Mouse (Mus musculus) myocyte (in vitro differentiated cells): ENCODE results near the gene Mrps26. TPM values are rescaled to one million over a fixed set of nuclear protein-coding genes. Genes with fewer than 3 reads are reported as not detected.

Experiments used
- H3K27me3 ChIP-seq: one replicate; pipeline ENCODE4 v1.6.1; 2011; ENCODE audit not compliant: control insufficient read depth, insufficient read depth, insufficient read length
- H3K36me3 ChIP-seq: one replicate; pipeline ENCODE4 v1.6.1; 2011; ENCODE audit not compliant: control insufficient read depth, insufficient read depth
- H3K4me2 ChIP-seq: one replicate; pipeline ENCODE4 v1.6.1; 2011; ENCODE audit warnings: low read depth, control low read depth
- H3K4me3 ChIP-seq: one replicate; pipeline ENCODE4 v1.5.1; 2011; ENCODE audit warnings: mild to moderate bottlenecking, control low read depth, moderate library complexity
- H3K79me2 ChIP-seq: one replicate; pipeline ENCODE4 v1.6.1; 2011; ENCODE audit not compliant: control insufficient read depth, insufficient read depth
- H3ac ChIP-seq: one replicate; pipeline ENCODE4 v1.6.1; 2011; ENCODE audit not compliant: control insufficient read depth, insufficient read length
- CEBPB ChIP-seq: IDR thresholded peaks from 2 replicates; pipeline ENCODE4 v1.6.1; 2011; ENCODE audit warnings: mild to moderate bottlenecking, moderate library complexity; ENCODE audit not compliant: poor library complexity, insufficient read depth, severe bottlenecking
- E2F4 ChIP-seq: IDR thresholded peaks from one replicate; pipeline ENCODE4 v1.6.1; 2011; ENCODE audit warnings: mild to moderate bottlenecking, control low read depth, moderate library complexity; ENCODE audit not compliant: insufficient read depth
- MAX ChIP-seq: IDR thresholded peaks from one replicate; pipeline ENCODE4 v1.6.1; 2011; ENCODE audit warnings: low read depth, mild to moderate bottlenecking, control low read depth
- MYOD1 ChIP-seq, 3 experiments: IDR thresholded peaks; one replicate each; pipeline ENCODE4 v1.6.1; 2011; ENCODE audit warnings: control low read depth in 2 of 3, low read depth in 2 of 3, mild to moderate bottlenecking in 2 of 3, moderate library complexity in 1 of 3; ENCODE audit not compliant: insufficient read length in 2 of 3, control insufficient read depth in 1 of 3
- MYOG ChIP-seq, 3 experiments: IDR thresholded peaks; one replicate each; pipeline ENCODE4 v1.6.1; 2011; ENCODE audit warnings: control low read depth in 2 of 3, low read depth in 2 of 3, mild to moderate bottlenecking in 2 of 3; ENCODE audit not compliant: insufficient read length in 2 of 3, control insufficient read depth in 1 of 3, insufficient read depth in 1 of 3
- POLR2A ChIP-seq: IDR thresholded peaks from one replicate; pipeline ENCODE4 v1.6.1; 2011; ENCODE audit warnings: low read depth, mild to moderate bottlenecking, control low read depth, moderate library complexity; ENCODE audit not compliant: insufficient read length
- POLR2AphosphoS2 ChIP-seq: IDR thresholded peaks from one replicate; pipeline ENCODE4 v1.6.1; 2011; ENCODE audit warnings: low read depth, control low read depth; ENCODE audit not compliant: insufficient read length
- REST ChIP-seq: IDR thresholded peaks from one replicate; pipeline ENCODE4 v1.6.1; 2011; ENCODE audit warnings: mild to moderate bottlenecking, control low read depth, moderate library complexity; ENCODE audit not compliant: insufficient read depth, insufficient read length
- SRF ChIP-seq: IDR thresholded peaks from one replicate; pipeline ENCODE4 v1.6.1; 2011; ENCODE audit warnings: low read depth; ENCODE audit not compliant: control insufficient read depth, insufficient read length
- TCF12 ChIP-seq: IDR thresholded peaks from one replicate; pipeline ENCODE4 v1.6.1; 2011; ENCODE audit warnings: mild to moderate bottlenecking, control low read depth; ENCODE audit not compliant: poor library complexity, insufficient read depth, severe bottlenecking
- TCF3 ChIP-seq: IDR thresholded peaks from one replicate; pipeline ENCODE4 v1.6.1; 2011; ENCODE audit warnings: low read depth, control low read depth; ENCODE audit not compliant: insufficient read length
- USF1 ChIP-seq: IDR thresholded peaks from one replicate; pipeline ENCODE4 v1.6.1; 2011; ENCODE audit warnings: low read depth, mild to moderate bottlenecking, control low read depth, moderate library complexity
- polyA plus RNA-seq: library from polyadenylated mRNA; unstranded; fragments of >200 nt; fragmentation: generic; extraction: Trizol; gene quantifications from one replicate; pipeline ENCODE4 v1.2.1, GENCODE M21; 2012; ENCODE audit warnings: missing spikeins

Mrps26 gene
- polyA plus RNA-seq, 1 experiment: 86.9 TPM

GRCm38 (mm10) chr2:130589157-130589556, 25.6 kb downstream of the Mrps26 start:
- no peak for TF ChIP-seq CEBPB
- no peak for TF ChIP-seq TCF12
- TF ChIP-seq POLR2A: no peak
- TF ChIP-seq POLR2AphosphoS2: no peak
- no peak for TF ChIP-seq E2F4
- no peak for TF ChIP-seq SRF
- no peak for TF ChIP-seq USF1
- TF ChIP-seq MAX: no peak
- TF ChIP-seq MYOG (IDR thresholded peaks at IDR 0.05; ENCODE audit: control insufficient read depth in 1 of 3, insufficient read depth in 1 of 3, insufficient read length in 2 of 3, low read depth in 2 of 3): no peak
- no peak for TF ChIP-seq TCF3
- no peak for TF ChIP-seq MYOD1 (IDR thresholded peaks at IDR 0.05; ENCODE audit: control insufficient read depth in 1 of 3, insufficient read length in 2 of 3, low read depth in 2 of 3)
- no peak for TF ChIP-seq REST
- no peak overlapping the region for H3ac ChIP-seq
- H3K4me3 ChIP-seq: no peak overlapping the region
- H3K79me2 ChIP-seq: no peaks in the 10 kb centered on the region
- no peaks in the 10 kb centered on the region for H3K36me3 ChIP-seq
- H3K27me3 ChIP-seq: no peaks in the 10 kb centered on the region
- H3K4me2 ChIP-seq: no peak overlapping the region

- Histone ChIP-seq H3K36me3 (peaks cover 4% of the 10 kb centered on the region), H3K4me2 (no peak overlapping the region), H3K79me2 (no peaks in the 10 kb centered on the region), H3K27me3 (no peaks in the 10 kb centered on the region), H3K4me3 (no peak overlapping the region), H3ac (no peak overlapping the region)
- no peak for TF ChIP-seq TCF12
- TF ChIP-seq CEBPB: no peak
- no peak for TF ChIP-seq SRF
- TF ChIP-seq E2F4: no peak
- no peak for TF ChIP-seq TCF3
- TF ChIP-seq USF1: no peak
Measured at GRCm38 (mm10) chr2:130589761-130590160, 26.2 kb downstream of the Mrps26 start.

GRCm38 (mm10) chr2:130591016-130591415, 27.5 kb downstream of the Mrps26 start:
- Histone ChIP-seq H3K36me3 (peaks cover 14% of the 10 kb centered on the region), H3K79me2 (no peaks in the 10 kb centered on the region), H3ac (no peak overlapping the region), H3K4me3 (no peak overlapping the region), H3K27me3 (no peaks in the 10 kb centered on the region), H3K4me2 (no peak overlapping the region)
- no peak for TF ChIP-seq MYOG (IDR thresholded peaks at IDR 0.05; ENCODE audit: control insufficient read depth in 1 of 3, insufficient read depth in 1 of 3, insufficient read length in 2 of 3, low read depth in 2 of 3)
- TF ChIP-seq SRF: no peak
- no peak for TF ChIP-seq CEBPB
- TF ChIP-seq TCF3: no peak
- no peak for TF ChIP-seq POLR2AphosphoS2
- no peak for TF ChIP-seq REST
- TF ChIP-seq TCF12: no peak
- TF ChIP-seq POLR2A: no peak
- TF ChIP-seq USF1: no peak
- TF ChIP-seq E2F4: no peak
- no peak for TF ChIP-seq MAX
- no peak for TF ChIP-seq MYOD1 (IDR thresholded peaks at IDR 0.05; ENCODE audit: control insufficient read depth in 1 of 3, insufficient read length in 2 of 3, low read depth in 2 of 3)

GRCm38 (mm10) chr2:130595596-130595995, 32.1 kb downstream of the Mrps26 start:
- Histone ChIP-seq H3ac (no peak overlapping the region), H3K79me2 (no peaks in the 10 kb centered on the region), H3K36me3 (peaks cover 20% of the 10 kb centered on the region), H3K4me3 (no peak overlapping the region), H3K4me2 (no peak overlapping the region), H3K27me3 (no peaks in the 10 kb centered on the region)
- TF ChIP-seq CEBPB (no peak), MAX (no peak), USF1 (no peak)

- Histone ChIP-seq H3K79me2 (no peaks in the 10 kb centered on the region), H3K36me3 (peaks cover 34% of the 10 kb centered on the region), H3K4me3 (no peak overlapping the region), H3K27me3 (no peaks in the 10 kb centered on the region), H3K4me2 (no peak overlapping the region), H3ac (no peak overlapping the region)
- TF ChIP-seq USF1 (no peak), POLR2AphosphoS2 (no peak), TCF12 (no peak), MYOG (IDR thresholded peaks at IDR 0.05; ENCODE audit: control insufficient read depth in 1 of 3, insufficient read depth in 1 of 3, insufficient read length in 2 of 3, low read depth in 2 of 3) (no peak)
Measured at GRCm38 (mm10) chr2:130597601-130598010, 34.1 kb downstream of the Mrps26 start.
